Mouse (Mus musculus) hindbrain, embryonic 13.5 days (tissue): Measurements from ENCODE around the gene Atp1a1. TPM values are rescaled to one million over a fixed set of nuclear protein-coding genes. Genes with fewer than 3 reads are reported as not detected.

Experiments used
- ATAC-seq: fragments of 200-750 bp; cut with Nextera tagmentation; 2 replicates; pipeline ENCODE4 v1.8.0; 2017; ENCODE audit warnings: moderate TSS enrichment; ENCODE audit not compliant: low FRiP score
- H3K27ac ChIP-seq: fragments of 300-500 bp; sonication (generic); 2 replicates; pipeline ENCODE4 v1.5.1; 2015; ENCODE audit warnings: inconsistent platforms, mild to moderate bottlenecking, moderate library complexity
- H3K27me3 ChIP-seq: fragments of 300-500 bp; sonication (generic); 2 replicates; pipeline ENCODE4 v1.6.1; 2015; ENCODE audit warnings: mild to moderate bottlenecking, inconsistent platforms
- H3K36me3 ChIP-seq: fragments of 300-500 bp; sonication (generic); 2 replicates; pipeline ENCODE4 v1.6.1; 2015; ENCODE audit warnings: mild to moderate bottlenecking, inconsistent platforms
- H3K4me1 ChIP-seq: fragments of 300-500 bp; sonication (generic); replicated peaks from 2 replicates; pipeline ENCODE4 v1.6.1; 2015; ENCODE audit warnings: inconsistent platforms
- H3K4me2 ChIP-seq: fragments of 300-500 bp; sonication (generic); 2 replicates; pipeline ENCODE4 v1.6.1; 2015; ENCODE audit warnings: inconsistent platforms, mild to moderate bottlenecking, moderate library complexity
- H3K4me3 ChIP-seq: fragments of 300-500 bp; sonication (generic); 2 replicates; pipeline ENCODE4 v1.5.1; 2015; ENCODE audit warnings: mild to moderate bottlenecking, inconsistent platforms
- H3K9ac ChIP-seq: fragments of 300-500 bp; sonication (generic); 2 replicates; pipeline ENCODE4 v1.6.1; 2015; ENCODE audit warnings: mild to moderate bottlenecking, inconsistent platforms
- H3K9me3 ChIP-seq: fragments of 300-500 bp; sonication (generic); 2 replicates; pipeline ENCODE4 v1.6.1; 2016; ENCODE audit warnings: inconsistent platforms
- WGBS: fragments of 180-500 bp; shearing (Covaris S2); methylation state at CpG from one replicate; pipeline ENCODE4 v1.1.7; 2015; 5-methylcytosine and 5-hydroxymethylcytosine counted together
- polyA plus RNA-seq: library from polyadenylated mRNA; unstranded; fragments of >200 nt; fragmentation: Nextera tagmentation; extraction: Ambion mirVana; gene quantifications from 2 replicates; pipeline ENCODE4 v1.2.1, GENCODE M21; 2015

Gene Atp1a1
- 44.2 and 50.4 TPM in 2 replicates for polyA plus RNA-seq

DNA sequence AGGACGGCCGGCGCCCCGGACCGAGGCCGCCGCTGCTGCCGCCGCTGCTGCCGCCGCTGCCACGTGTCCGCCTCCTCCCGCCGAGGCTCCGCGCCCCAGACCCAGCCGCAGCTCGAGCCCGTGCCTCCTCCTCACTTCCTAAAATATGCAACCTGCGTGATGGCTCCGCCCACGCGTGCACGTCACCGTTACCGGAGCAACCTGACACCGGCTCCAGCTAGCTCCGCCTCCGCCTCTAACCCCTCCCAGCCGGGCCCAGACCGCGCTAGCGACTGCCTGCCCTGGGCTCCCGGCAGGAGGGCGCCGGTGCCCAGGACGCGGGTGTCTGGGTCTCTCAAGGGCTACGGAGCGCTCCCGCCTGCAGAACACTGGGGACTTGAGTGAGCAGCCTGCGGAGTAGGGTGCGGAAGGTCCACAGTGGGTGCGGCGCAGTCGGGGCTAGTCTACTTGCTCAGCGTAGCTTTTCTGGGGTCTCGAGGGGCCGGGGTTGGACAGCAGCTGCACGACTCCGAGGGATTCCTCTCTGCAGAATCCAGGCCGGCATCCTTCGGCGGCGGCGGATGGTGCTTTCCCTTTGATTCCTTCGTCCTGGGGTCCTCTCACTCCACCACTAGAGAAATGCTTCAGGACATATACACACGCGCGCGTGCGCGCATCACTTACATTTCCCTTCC lies at the start of gene Atp1a1:
Gene Atp1a1 (minus strand): TSS at position 135 of the 674 bp plus-strand sequence.
- Histone ChIP-seq H3K27me3 (no peaks in the 10 kb centered on the region), H3K4me3 (peak within 1 kb of the TSS; percentile 88), H3K4me1 (peaks cover 49% of the 10 kb centered on the region), H3K4me2 (peak within 1 kb of the TSS; percentile 62), H3K9ac (peak within 1 kb of the TSS; percentile 97), H3K27ac (peak within 1 kb of the TSS; percentile 97), H3K36me3 (no peaks in the 10 kb centered on the region), H3K9me3 (no peaks in the 10 kb centered on the region)
- under 1% methylated on average over 60 of the region's 64 CpGs for WGBS
- peak; percentile 97 for ATAC-seq

GRCm38 (mm10) chr3:101653446-101653845 lies 49.0 kb upstream of the Atp1a1 start:
- Histone ChIP-seq H3K36me3 (no peaks in the 10 kb centered on the region), H3K9ac (no peak overlapping the region), H3K4me2 (no peak overlapping the region), H3K9me3 (no peaks in the 10 kb centered on the region), H3K27me3 (no peaks in the 10 kb centered on the region), H3K4me1 (peaks cover 8% of the 10 kb centered on the region), H3K4me3 (no peak overlapping the region), H3K27ac (no peak overlapping the region)
- ATAC-seq, result 0 out of 2 replicates have a peak, but pooled peaks have one; percentile 13
- 41% methylated on average over 7 of the region's 7 CpGs for WGBS

DNA sequence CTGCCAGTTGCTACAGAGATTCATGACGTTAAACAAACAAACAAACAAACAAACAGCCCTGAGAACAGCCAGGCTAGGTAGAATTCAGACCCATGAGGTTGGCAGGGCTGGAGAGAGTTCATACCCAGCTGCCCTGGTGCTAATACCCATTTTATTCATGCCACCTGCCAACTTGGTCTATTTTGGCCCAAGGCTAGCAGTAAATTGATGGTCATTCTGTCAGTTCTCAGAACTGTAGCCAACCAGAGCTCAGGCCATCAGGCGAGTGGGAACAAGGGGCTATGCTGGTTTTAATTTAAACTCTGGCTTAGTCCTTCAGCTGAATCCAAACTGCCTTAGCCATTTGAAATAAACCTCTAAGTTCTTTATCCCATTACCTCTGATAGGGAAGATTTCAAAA lies 48.5 kb upstream of the Atp1a1 start:
- Histone ChIP-seq H3K27ac (no peak overlapping the region), H3K9ac (no peak overlapping the region), H3K4me2 (no peak overlapping the region), H3K36me3 (no peaks in the 10 kb centered on the region), H3K4me1 (peaks cover 8% of the 10 kb centered on the region), H3K9me3 (no peaks in the 10 kb centered on the region), H3K27me3 (no peaks in the 10 kb centered on the region), H3K4me3 (no peak overlapping the region)
- WGBS, result 67% methylated on average over 2 of the region's 2 CpGs
- no peak for ATAC-seq

GRCm38 (mm10) chr3:101650328-101650727 lies 45.8 kb upstream of the Atp1a1 start:
- Histone ChIP-seq H3K36me3 (no peaks in the 10 kb centered on the region), H3K4me1 (peaks cover 8% of the 10 kb centered on the region), H3K27me3 (no peaks in the 10 kb centered on the region), H3K27ac (no peak overlapping the region), H3K4me2 (no peak overlapping the region), H3K9ac (no peak overlapping the region), H3K9me3 (no peaks in the 10 kb centered on the region), H3K4me3 (no peak overlapping the region)
- WGBS, result 90% methylated on average over 2 of the region's 2 CpGs
- ATAC-seq, result no peak

DNA sequence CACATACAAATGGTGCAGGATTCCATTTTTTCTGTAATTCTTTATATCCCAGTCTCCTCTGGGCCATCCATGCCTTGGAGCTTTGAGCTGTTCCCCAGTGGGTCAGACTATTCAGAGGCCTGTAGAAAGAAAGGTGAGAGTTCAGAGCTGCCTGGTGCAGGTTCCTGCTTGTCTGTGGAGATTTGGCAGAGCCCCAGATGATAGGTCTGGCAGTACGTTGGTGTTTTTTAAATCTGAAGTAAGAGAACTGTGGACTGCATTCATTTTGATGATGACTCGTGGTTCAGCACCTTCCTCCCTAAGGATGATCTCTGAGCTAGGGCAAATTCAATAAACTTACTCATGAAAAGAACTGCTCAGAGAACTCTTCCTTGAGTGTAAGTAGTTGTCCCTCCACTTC lies 44.8 kb upstream of the Atp1a1 start:
- 76% methylated on average over 2 of the region's 2 CpGs for WGBS
- H3K4me2 ChIP-seq, result no peak overlapping the region
- H3K36me3 ChIP-seq, result no peaks in the 10 kb centered on the region
- H3K9me3 ChIP-seq, result no peaks in the 10 kb centered on the region
- no peak overlapping the region for H3K4me3 ChIP-seq
- no peaks in the 10 kb centered on the region for H3K27me3 ChIP-seq
- no peak for ATAC-seq
- H3K4me1 ChIP-seq, result peaks cover 8% of the 10 kb centered on the region
- H3K27ac ChIP-seq, result no peak overlapping the region
- H3K9ac ChIP-seq, result no peak overlapping the region

- no peaks in the 10 kb centered on the region for H3K36me3 ChIP-seq
- WGBS, result 77% methylated on average over 13 of the region's 13 CpGs
- H3K27ac ChIP-seq, result no peak overlapping the region
- no peak overlapping the region for H3K9ac ChIP-seq
- no peak for ATAC-seq
- no peak overlapping the region for H3K4me3 ChIP-seq
- no peaks in the 10 kb centered on the region for H3K27me3 ChIP-seq
- no peak overlapping the region for H3K4me2 ChIP-seq
- H3K4me1 ChIP-seq, result peaks cover 3% of the 10 kb centered on the region
- no peaks in the 10 kb centered on the region for H3K9me3 ChIP-seq
Observed at GRCm38 (mm10) chr3:101648096-101648793, 43.8 kb upstream of the Atp1a1 start.

- ATAC-seq, result no peak
- WGBS, result 64% methylated on average over 5 of the region's 5 CpGs
Observed at GRCm38 (mm10) chr3:101646806-101647205, 42.3 kb upstream of the Atp1a1 start.

GRCm38 (mm10) chr3:101645569-101646106 lies 41.2 kb upstream of the Atp1a1 start:
- ATAC-seq, result no peak
- H3K4me1 ChIP-seq, result no peaks in the 10 kb centered on the region

More at GRCm38 (mm10) chr3:101646806-101647205, 42.3 kb upstream of the Atp1a1 start:
- H3K9ac ChIP-seq, result no peak overlapping the region
- no peak overlapping the region for H3K4me3 ChIP-seq
- H3K27me3 ChIP-seq, result no peaks in the 10 kb centered on the region
- no peak overlapping the region for H3K4me2 ChIP-seq
- H3K4me1 ChIP-seq, result no peaks in the 10 kb centered on the region
- no peaks in the 10 kb centered on the region for H3K9me3 ChIP-seq
- no peaks in the 10 kb centered on the region for H3K36me3 ChIP-seq
- H3K27ac ChIP-seq, result no peak overlapping the region

DNA sequence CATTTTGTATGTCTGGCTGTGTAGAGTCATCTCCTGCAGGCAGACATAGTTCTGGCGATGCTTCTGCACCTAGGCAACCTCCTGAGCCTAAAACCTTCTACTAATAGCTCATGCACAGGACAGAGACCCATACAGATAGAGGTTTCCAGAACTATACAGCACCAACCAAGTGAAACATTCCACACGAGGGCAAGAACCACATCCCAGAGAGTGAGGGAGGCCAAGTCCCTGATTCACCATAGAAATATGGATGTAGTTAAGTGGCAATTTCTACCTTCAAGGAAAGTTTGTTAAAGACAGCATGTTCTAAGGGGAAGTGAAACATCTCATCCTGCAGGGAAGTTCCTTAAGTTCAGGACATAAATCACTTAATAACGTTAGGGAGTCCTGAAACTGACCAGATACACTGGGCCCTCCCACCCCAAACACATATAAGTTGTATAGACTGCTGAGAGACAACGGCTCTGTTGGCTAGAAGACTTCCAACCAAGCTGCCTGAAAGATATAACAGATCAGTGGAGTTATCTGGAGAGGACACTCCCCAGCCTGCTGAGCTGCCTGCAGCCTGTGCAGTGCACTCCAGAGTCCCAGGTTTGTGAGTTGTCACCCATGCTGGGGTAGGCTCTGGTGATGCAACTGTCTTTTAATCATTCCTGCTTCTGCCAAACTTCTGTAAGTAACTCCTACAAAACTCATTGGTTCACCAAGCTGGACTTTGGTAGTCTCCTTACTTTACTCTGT lies 39.7 kb upstream of the Atp1a1 start:
- H3K36me3 ChIP-seq, result no peaks in the 10 kb centered on the region
- no peaks in the 10 kb centered on the region for H3K9me3 ChIP-seq
- no peaks in the 10 kb centered on the region for H3K4me1 ChIP-seq
- H3K9ac ChIP-seq, result no peak overlapping the region
- H3K4me3 ChIP-seq, result no peak overlapping the region
- no peaks in the 10 kb centered on the region for H3K27me3 ChIP-seq
- WGBS, result 90% methylated on average over 4 of the region's 4 CpGs
- no peak overlapping the region for H3K27ac ChIP-seq
- H3K4me2 ChIP-seq, result no peak overlapping the region
- no peak for ATAC-seq

More at GRCm38 (mm10) chr3:101645569-101646106, 41.2 kb upstream of the Atp1a1 start:
- Histone ChIP-seq H3K9ac (no peak overlapping the region), H3K4me3 (no peak overlapping the region), H3K27me3 (no peaks in the 10 kb centered on the region), H3K27ac (no peak overlapping the region), H3K9me3 (no peaks in the 10 kb centered on the region), H3K4me2 (no peak overlapping the region), H3K36me3 (no peaks in the 10 kb centered on the region)
- WGBS, result 71% methylated on average over 1 of the region's 1 CpGs

GRCm38 (mm10) chr3:101643264-101643663 lies 38.8 kb upstream of the Atp1a1 start:
- no peak for ATAC-seq
- H3K27ac ChIP-seq, result no peak overlapping the region
- no peaks in the 10 kb centered on the region for H3K36me3 ChIP-seq
- no peaks in the 10 kb centered on the region for H3K9me3 ChIP-seq
- H3K27me3 ChIP-seq, result no peaks in the 10 kb centered on the region
- H3K4me2 ChIP-seq, result no peak overlapping the region
- 90% methylated on average over 2 of the region's 2 CpGs for WGBS
- H3K4me3 ChIP-seq, result no peak overlapping the region
- H3K4me1 ChIP-seq, result no peaks in the 10 kb centered on the region
- H3K9ac ChIP-seq, result no peak overlapping the region

GRCm38 (mm10) chr3:101638223-101638622 lies 33.7 kb upstream of the Atp1a1 start:
- no peak overlapping the region for H3K27ac ChIP-seq
- H3K4me1 ChIP-seq, result peaks cover 11% of the 10 kb centered on the region
- H3K27me3 ChIP-seq, result no peaks in the 10 kb centered on the region
- no peak for ATAC-seq
- no peak overlapping the region for H3K4me3 ChIP-seq
- no peak overlapping the region for H3K4me2 ChIP-seq
- no peak overlapping the region for H3K9ac ChIP-seq
- H3K36me3 ChIP-seq, result no peaks in the 10 kb centered on the region
- no peaks in the 10 kb centered on the region for H3K9me3 ChIP-seq
- WGBS, result 93% methylated on average over 2 of the region's 2 CpGs

GRCm38 (mm10) chr3:101636510-101636909 lies 32.0 kb upstream of the Atp1a1 start:
- Histone ChIP-seq H3K4me3 (no peak overlapping the region), H3K27me3 (no peaks in the 10 kb centered on the region), H3K9me3 (no peaks in the 10 kb centered on the region), H3K4me1 (peaks cover 11% of the 10 kb centered on the region), H3K9ac (no peak overlapping the region), H3K27ac (no peak overlapping the region), H3K36me3 (no peaks in the 10 kb centered on the region), H3K4me2 (no peak overlapping the region)
- 84% methylated on average over 7 of the region's 7 CpGs for WGBS
- no peak for ATAC-seq
